Mouse (Mus musculus) limb, embryonic 14.5 days (tissue): ENCODE measurements at regions not wholly inside any gene's neighbourhood (a gene's known extent, or its start where the extent isn't known, plus 50 kb on each side); places are given as distances from the start of the nearest gene placed in this dataset.

Experiments
- ATAC-seq: fragments of 200-750 bp; cut with Nextera tagmentation; 2 replicates; pipeline ENCODE4 v1.8.0; 2017; ENCODE audit warnings: low read depth, moderate number of reproducible peaks, moderate TSS enrichment; ENCODE audit not compliant: low FRiP score
- DNase-seq: peaks from one replicate; pipeline ENCODE4 v3.0.0-alpha.2; 2015; ENCODE audit warnings: low spot score
- H3K27ac ChIP-seq: fragments of 300-500 bp; sonication (generic); replicated peaks from 2 replicates; pipeline ENCODE4 v1.5.1; 2014; ENCODE audit warnings: low read depth, mild to moderate bottlenecking, low read length, moderate library complexity, mixed read lengths
- H3K27me3 ChIP-seq: fragments of 300-500 bp; sonication (generic); 2 replicates; pipeline ENCODE4 v1.6.1; 2014; ENCODE audit warnings: low read length, mixed read lengths; ENCODE audit not compliant: control insufficient read depth, insufficient read depth
- H3K36me3 ChIP-seq: fragments of 300-500 bp; sonication (generic); 2 replicates; pipeline ENCODE4 v1.6.1; 2014; ENCODE audit warnings: mild to moderate bottlenecking, low read length, moderate library complexity, mixed read lengths; ENCODE audit not compliant: control insufficient read depth, insufficient read depth
- H3K4me1 ChIP-seq: fragments of 300-500 bp; sonication (generic); 2 replicates; pipeline ENCODE4 v1.6.1; 2014; ENCODE audit warnings: antibody characterized with exemption, low read length, mixed read lengths; ENCODE audit not compliant: control insufficient read depth, insufficient read depth
- H3K4me2 ChIP-seq: fragments of 300-500 bp; sonication (generic); replicated peaks from 2 replicates; pipeline ENCODE4 v1.6.1; 2014; ENCODE audit warnings: low read depth, mild to moderate bottlenecking, low read length, moderate library complexity; ENCODE audit not compliant: severe bottlenecking
- H3K4me3 ChIP-seq: fragments of 300-500 bp; sonication (generic); replicated peaks from 2 replicates; pipeline ENCODE4 v1.5.1; 2014; ENCODE audit warnings: low read length
- H3K9ac ChIP-seq: fragments of 300-500 bp; sonication (generic); 2 replicates; pipeline ENCODE4 v1.6.1; 2014; ENCODE audit warnings: mild to moderate bottlenecking, low read depth, low read length, moderate library complexity; ENCODE audit not compliant: severe bottlenecking
- H3K9me3 ChIP-seq: fragments of 300-500 bp; sonication (generic); 2 replicates; pipeline ENCODE4 v1.6.1; 2016; ENCODE audit warnings: low read length; ENCODE audit not compliant: control insufficient read depth
- POLR2A ChIP-seq: fragments of 200-500 bp; IDR thresholded peaks from 2 replicates; pipeline ENCODE4 v1.8.0; 2012; ENCODE audit warnings: inconsistent platforms, mild to moderate bottlenecking, moderate library complexity, borderline replicate concordance; ENCODE audit not compliant: insufficient read depth, insufficient read length; ENCODE audit errors: extremely low read depth
- WGBS: fragments of 180-500 bp; shearing (Covaris S2); extraction: QIAGEN DNeasy Blood & Tissue Kit; methylation state at CpG from one replicate; pipeline ENCODE4 v1.1.7; 2014; 5-methylcytosine and 5-hydroxymethylcytosine counted together

DNA sequence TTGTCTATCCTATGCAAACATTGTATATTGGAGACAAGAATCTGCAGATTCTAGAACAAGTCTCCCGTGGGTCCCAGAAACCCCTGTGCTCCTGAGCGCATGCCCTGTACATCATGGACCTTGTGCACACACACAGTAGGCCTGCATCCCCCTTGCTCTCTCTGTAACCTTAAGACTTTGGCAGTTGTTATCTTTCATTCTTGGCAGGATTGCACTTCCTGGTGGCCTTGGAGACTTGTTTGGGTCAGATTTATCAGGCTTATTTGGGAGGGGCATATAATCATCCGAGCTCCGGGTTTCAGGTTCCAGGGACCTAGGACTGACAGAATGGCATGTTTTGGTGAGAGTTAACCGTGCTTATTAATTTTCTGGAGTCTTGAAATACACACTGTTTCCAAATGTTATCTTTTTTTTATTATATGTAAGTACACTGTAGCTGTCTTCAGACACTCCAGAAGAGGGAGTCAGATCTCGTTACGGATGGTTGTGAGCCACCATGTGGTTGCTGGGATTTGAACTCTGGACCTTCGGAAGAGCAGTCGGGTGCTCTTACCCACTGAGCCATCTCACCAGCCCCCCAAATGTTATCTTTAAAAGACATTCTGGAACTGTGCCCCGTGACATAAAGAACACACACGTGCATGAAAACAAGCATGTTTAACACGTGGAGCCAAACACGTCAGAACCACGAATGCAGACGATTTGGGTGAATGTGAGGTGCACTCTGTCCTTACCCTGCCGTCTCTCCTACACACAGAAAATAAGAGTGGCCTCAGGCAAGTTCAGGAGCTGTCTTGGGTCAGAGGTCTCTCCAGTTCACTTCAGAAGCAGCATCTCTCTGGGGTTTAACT is 114.1 kb downstream of the Tomm20 start:
- Histone ChIP-seq H3K9me3 (no peaks in the 10 kb centered on the region), H3K4me1 (peaks cover 62% of the 10 kb centered on the region), H3K9ac (no peak overlapping the region), H3K27ac (peak overlapping the region; percentile 82; the same call in 1 of the 2 replicates), H3K27me3 (no peaks in the 10 kb centered on the region), H3K36me3 (no peaks in the 10 kb centered on the region; the same call in 1 of the 2 replicates), H3K4me3 (no peak overlapping the region), H3K4me2 (no peak overlapping the region)
- no peak for TF ChIP-seq POLR2A
- no peak for ATAC-seq
- WGBS = 84% methylated on average over 16 of the region's 16 CpGs
- no peak for DNase-seq

DNA sequence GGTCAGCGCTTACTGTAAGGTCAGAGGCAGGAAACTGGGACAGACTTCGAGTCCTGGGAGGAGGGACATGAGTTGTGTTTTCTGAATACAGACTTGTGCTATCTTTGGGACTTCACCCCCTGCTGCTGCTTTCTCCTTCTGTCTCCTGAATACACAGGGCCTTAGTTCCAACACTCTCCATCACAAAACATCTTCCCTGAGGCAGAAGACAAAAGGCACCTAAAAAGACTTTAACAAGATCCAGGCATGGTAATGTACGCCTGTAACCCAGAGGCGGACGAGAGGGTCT is 115.5 kb downstream of the Tomm20 start:
- DNase-seq = no peak
- no peak overlapping the region for H3K4me2 ChIP-seq
- H3K4me1 ChIP-seq = peaks cover 74% of the 10 kb centered on the region
- H3K9me3 ChIP-seq = no peaks in the 10 kb centered on the region
- TF ChIP-seq POLR2A = no peak
- H3K4me3 ChIP-seq = no peak overlapping the region
- H3K27me3 ChIP-seq = no peaks in the 10 kb centered on the region
- H3K27ac ChIP-seq = no peak overlapping the region
- H3K9ac ChIP-seq = no peak overlapping the region
- ATAC-seq = no peak
- 81% methylated on average over 5 of the region's 5 CpGs for WGBS
- H3K36me3 ChIP-seq = no peaks in the 10 kb centered on the region; the same call in 1 of the 2 replicates

DNA sequence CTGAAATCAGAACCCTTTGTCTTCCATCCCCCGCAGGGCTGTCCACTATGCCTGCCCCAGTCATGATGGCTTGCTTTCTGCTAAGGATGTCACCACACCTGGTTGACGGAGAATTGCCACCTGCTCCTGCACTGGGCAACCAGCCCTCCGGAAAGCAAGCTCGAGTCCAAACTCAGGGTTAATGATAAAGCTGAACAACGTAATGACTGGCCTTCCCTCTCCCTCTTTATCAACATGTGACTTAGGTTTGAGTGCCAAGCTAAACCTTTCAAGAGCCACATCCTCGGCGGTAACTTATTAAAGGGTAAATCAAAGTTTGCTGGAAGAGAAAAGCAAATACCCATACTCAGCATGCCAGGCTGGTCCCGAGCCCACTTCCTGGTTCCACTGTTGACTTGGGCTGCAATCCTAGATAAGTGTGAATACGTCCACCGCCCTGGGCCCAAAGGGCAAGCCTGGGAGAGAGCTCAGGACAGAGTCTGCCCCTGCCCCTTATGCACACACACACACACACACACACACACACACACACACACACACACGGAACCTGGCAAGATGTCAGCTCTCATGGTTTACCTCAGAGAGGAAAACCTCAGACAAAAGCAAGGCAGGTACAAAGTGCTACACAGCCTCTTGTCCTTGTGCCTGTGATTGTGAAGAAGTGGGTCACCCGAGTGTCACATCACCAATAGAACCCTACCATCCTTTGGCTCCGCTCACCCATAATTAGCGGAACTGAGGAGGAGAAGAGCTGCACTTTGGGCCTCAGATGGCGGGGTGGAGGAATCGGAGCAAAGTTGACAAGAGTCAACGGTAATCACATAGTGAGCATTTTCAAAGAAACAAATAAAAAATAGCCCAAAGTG is 116.0 kb downstream of the Tomm20 start:
- peaks cover 77% of the 10 kb centered on the region for H3K4me1 ChIP-seq
- H3K27me3 ChIP-seq = no peaks in the 10 kb centered on the region
- H3K4me2 ChIP-seq = no peak overlapping the region
- H3K4me3 ChIP-seq = no peak overlapping the region
- H3K36me3 ChIP-seq = no peaks in the 10 kb centered on the region; the same call in 1 of the 2 replicates
- no peak for TF ChIP-seq POLR2A
- 79% methylated on average over 17 of the region's 17 CpGs for WGBS
- H3K9me3 ChIP-seq = no peaks in the 10 kb centered on the region
- H3K9ac ChIP-seq = no peak overlapping the region
- DNase-seq (no peak), ATAC-seq (no peak)
- no peak overlapping the region for H3K27ac ChIP-seq

DNA sequence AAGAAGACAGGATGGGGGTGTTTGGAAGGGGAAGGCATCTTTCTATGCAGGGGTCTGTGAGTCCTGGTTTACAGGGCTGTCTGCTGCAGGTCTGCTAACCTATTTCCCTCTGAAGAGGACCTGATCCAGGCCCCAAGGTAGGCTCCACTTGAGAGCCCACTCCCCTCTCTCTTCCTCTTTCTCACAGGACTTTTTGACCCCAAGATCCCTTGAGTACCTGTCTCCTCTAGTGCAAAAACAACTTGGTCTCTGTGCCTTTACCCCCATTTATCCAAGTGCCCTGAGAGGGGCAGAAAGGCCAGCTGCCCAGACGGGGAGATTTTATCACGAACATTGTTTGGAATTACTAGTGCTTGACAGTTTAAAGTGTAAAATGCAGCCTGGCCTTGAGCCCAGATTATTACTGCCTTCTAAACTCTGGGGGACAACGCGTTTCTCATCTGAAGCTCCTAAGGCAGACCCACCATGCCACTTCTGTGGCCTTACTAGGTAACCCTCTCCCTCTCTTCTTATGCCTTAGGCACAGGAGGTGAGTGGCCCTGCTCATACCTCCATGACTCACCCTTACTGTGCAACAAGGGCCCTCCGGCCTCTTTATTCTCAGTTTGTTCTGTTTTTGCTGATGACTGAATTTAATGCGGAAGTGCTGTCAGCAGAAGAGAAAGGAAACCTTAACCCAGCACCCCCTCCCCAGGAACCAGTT is 117.8 kb downstream of the Tomm20 start:
- Histone ChIP-seq H3K36me3 (no peaks in the 10 kb centered on the region; the same call in 1 of the 2 replicates), H3K4me2 (no peak overlapping the region), H3K9ac (0 out of 2 replicates have a peak overlapping the region, but pooled peaks have one; percentile 12), H3K4me1 (peaks cover 64% of the 10 kb centered on the region), H3K4me3 (no peak overlapping the region), H3K27me3 (no peaks in the 10 kb centered on the region), H3K27ac (peak overlapping the region; percentile 96), H3K9me3 (no peaks in the 10 kb centered on the region)
- no peak for TF ChIP-seq POLR2A
- 38% methylated on average over 6 of the region's 6 CpGs for WGBS
- DNase-seq (peak; percentile 54), ATAC-seq (no peak)
